Mouse (Mus musculus): Measurements from ENCODE around the gene Camta2. TPM values are rescaled to one million over a fixed set of nuclear protein-coding genes. Genes with fewer than 3 reads are reported as not detected.

Gene Camta2
- total RNA-seq, 2 experiments from 2014 or later, result 387 to 403 TPM

GRCm38 (mm10) chr11:70656456-70656927 is 31.4 kb downstream of the Camta2 start:
- H3K27ac ChIP-seq, result peak overlapping the region; percentile 98; the same call in 1 of the 2 replicates
- peak overlapping the region; percentile 100 for H3K4me3 ChIP-seq
- DNase-seq (ENCODE audit: low spot score in 2 of 2), result no peak
- TF ChIP-seq CTCF (conservative IDR thresholded peaks at IDR 0.05), result no peak

GRCm38 (mm10) chr11:70655571-70656455 is 32.1 kb downstream of the Camta2 start:
- DNase-seq (ENCODE audit: low spot score in 2 of 2), result no peak
- no peak for TF ChIP-seq CTCF (conservative IDR thresholded peaks at IDR 0.05)
- peak overlapping the region; percentile 98 for H3K27ac ChIP-seq
- H3K4me3 ChIP-seq, result peak overlapping the region; percentile 100

GRCm38 (mm10) chr11:70654923-70655570 is 32.9 kb downstream of the Camta2 start:
- H3K27ac ChIP-seq, result peak overlapping the region; percentile 98
- H3K4me3 ChIP-seq, result peak overlapping the region; percentile 100
- no peak for TF ChIP-seq CTCF (conservative IDR thresholded peaks at IDR 0.05)
- peak in 1 of 2 experiments; percentile 74 for DNase-seq (ENCODE audit: low spot score in 2 of 2)

- peak; percentile 59 to 63 for DNase-seq (ENCODE audit: low spot score in 2 of 2)
- Histone ChIP-seq H3K27ac (peak within 1 kb of the TSS; percentile 98), H3K4me3 (peak within 1 kb of the TSS; percentile 100)
- no peak for TF ChIP-seq CTCF (conservative IDR thresholded peaks at IDR 0.05)
Measured at GRCm38 (mm10) chr11:70654198-70654922, 33.5 kb downstream of the Camta2 start, which contains the start of gene Pfn1. Pfn1 (minus strand) TSS chr11:70654644.

- Histone ChIP-seq H3K27ac (peak overlapping the region; percentile 98), H3K4me3 (peak overlapping the region; percentile 100)
- DNase-seq (ENCODE audit: low spot score in 2 of 2), result peak in 1 of 2 experiments; percentile 50
- no peak for TF ChIP-seq CTCF (conservative IDR thresholded peaks at IDR 0.05)
Measured at GRCm38 (mm10) chr11:70653345-70654197, 34.3 kb downstream of the Camta2 start.

- DNase-seq (ENCODE audit: low spot score in 2 of 2), result no peak
- Histone ChIP-seq H3K4me3 (peak overlapping the region; percentile 100), H3K27ac (peak overlapping the region; percentile 98; the same call in 1 of the 2 replicates)
- TF ChIP-seq CTCF (conservative IDR thresholded peaks at IDR 0.05), result no peak
Measured at GRCm38 (mm10) chr11:70652884-70653344, 35.0 kb downstream of the Camta2 start.

GRCm38 (mm10) chr11:70652029-70652883 is 35.6 kb downstream of the Camta2 start:
- no peak for DNase-seq (ENCODE audit: low spot score in 2 of 2)
- no peak for TF ChIP-seq CTCF (conservative IDR thresholded peaks at IDR 0.05)
- H3K4me3 ChIP-seq, result peak overlapping the region; percentile 100
- H3K27ac ChIP-seq, result peak overlapping the region; percentile 98; the same call in 1 of the 2 replicates

GRCm38 (mm10) chr11:70651391-70651790 is 36.5 kb downstream of the Camta2 start:
- Histone ChIP-seq H3K4me3 (no peak overlapping the region), H3K27ac (peak overlapping the region; percentile 59)
- no peak for TF ChIP-seq CTCF (conservative IDR thresholded peaks at IDR 0.05)
- DNase-seq (ENCODE audit: low spot score in 2 of 2), result no peak

GRCm38 (mm10) chr11:70650322-70651175 is 37.4 kb downstream of the Camta2 start:
- H3K4me3 ChIP-seq, result no peak overlapping the region

GRCm38 (mm10) chr11:70649185-70649734 is 38.6 kb downstream of the Camta2 start:
- DNase-seq (ENCODE audit: low spot score in 2 of 2), result no peak
- Histone ChIP-seq H3K4me3 (no peak overlapping the region; the same call in 1 of the 2 replicates), H3K27ac (peak overlapping the region; percentile 20; the same call in 1 of the 2 replicates)
- TF ChIP-seq CTCF (conservative IDR thresholded peaks at IDR 0.05), result no peak

More at GRCm38 (mm10) chr11:70650322-70651175, 37.4 kb downstream of the Camta2 start:
- peak overlapping the region; percentile 59 for H3K27ac ChIP-seq
- no peak for DNase-seq (ENCODE audit: low spot score in 2 of 2)
- no peak for TF ChIP-seq CTCF (conservative IDR thresholded peaks at IDR 0.05)

Data from layer of hippocampus, adult 2 months (tissue).